Mouse (Mus musculus) intestine, postnatal 0 days (tissue): Measurements from ENCODE around the gene Htra2. TPM values are rescaled to one million over a fixed set of nuclear protein-coding genes. Genes with fewer than 3 reads are reported as not detected.

ENCODE experiments used
- ATAC-seq: fragments of 200-750 bp; cut with Nextera tagmentation; 2 replicates; pipeline ENCODE4 v1.8.0; 2017; ENCODE audit warnings: mild to moderate bottlenecking, moderate TSS enrichment, moderate library complexity
- H3K27ac ChIP-seq: fragments of 300-500 bp; sonication (generic); 2 replicates; pipeline ENCODE4 v1.5.1; 2014; ENCODE audit warnings: mild to moderate bottlenecking, low read depth, low read length, moderate library complexity
- H3K27me3 ChIP-seq: fragments of 300-500 bp; sonication (generic); replicated peaks from 2 replicates; pipeline ENCODE4 v1.6.1; 2014; ENCODE audit warnings: low read length, mixed read lengths; ENCODE audit not compliant: control insufficient read depth, insufficient read depth
- H3K36me3 ChIP-seq: fragments of 300-500 bp; sonication (generic); 2 replicates; pipeline ENCODE4 v1.6.1; 2014; ENCODE audit warnings: mild to moderate bottlenecking, moderate library complexity; ENCODE audit not compliant: control insufficient read depth, insufficient read depth
- H3K4me1 ChIP-seq: fragments of 300-500 bp; sonication (generic); replicated peaks from 2 replicates; pipeline ENCODE4 v1.6.1; 2014; ENCODE audit warnings: antibody characterized with exemption, low read length, mixed read lengths; ENCODE audit not compliant: control insufficient read depth, insufficient read depth
- H3K4me2 ChIP-seq: fragments of 300-500 bp; sonication (generic); replicated peaks from 2 replicates; pipeline ENCODE4 v1.6.1; 2014; ENCODE audit warnings: low read depth, mild to moderate bottlenecking, moderate library complexity
- H3K4me3 ChIP-seq: fragments of 300-500 bp; sonication (generic); 2 replicates; pipeline ENCODE4 v1.5.1; 2014; ENCODE audit warnings: low read depth, low read length
- H3K9ac ChIP-seq: fragments of 300-500 bp; sonication (generic); 2 replicates; pipeline ENCODE4 v1.6.1; 2014; ENCODE audit warnings: mild to moderate bottlenecking, low read depth, low read length
- H3K9me3 ChIP-seq: fragments of 300-500 bp; sonication (generic); 2 replicates; pipeline ENCODE4 v1.6.1; 2016; ENCODE audit warnings: mixed run types; ENCODE audit not compliant: control insufficient read depth
- CTCF ChIP-seq: sonication (generic); IDR thresholded peaks from 2 replicates; pipeline ENCODE4 v1.5.1; 2016; ENCODE audit warnings: low read depth, mild to moderate bottlenecking, control low read depth, antibody characterized with exemption, moderate library complexity
- WGBS: fragments of 180-500 bp; shearing (Covaris S2); extraction: QIAGEN DNeasy Blood & Tissue Kit; methylation state at CpG from one replicate; pipeline ENCODE4 v1.1.7; 2014; 5-methylcytosine and 5-hydroxymethylcytosine counted together
- microRNA counts: library from miRNA; unstranded; fragments of <30 nt; microRNA quantifications from one replicate; lab custom pipeline; 2016
- microRNA-seq: library from miRNA; unstranded; fragments of <30 nt; microRNA quantifications from one replicate; pipeline ENCODE4, GENCODE M21; 2016
- polyA plus RNA-seq: library from polyadenylated mRNA; unstranded; fragments of >200 nt; fragmentation: Nextera tagmentation; extraction: Ambion mirVana; gene quantifications from 2 replicates; pipeline ENCODE4 v1.2.1, GENCODE M21; 2015

Gene Htra2
- polyA plus RNA-seq, 1 experiment from 2014 or later, result 24.0 TPM

GRCm38 (mm10) chr6:83006114-83006513 is 49.0 kb downstream of the Htra2 start:
- no peaks in the 10 kb centered on the region for H3K36me3 ChIP-seq
- no peak overlapping the region for H3K9ac ChIP-seq
- H3K4me2 ChIP-seq, result no peak overlapping the region
- H3K27ac ChIP-seq, result no peak overlapping the region
- whole genome bisulfite sequencing, result 84% methylated on average over 6 of the region's 6 CpGs
- ATAC-seq, result no peak
- TF ChIP-seq CTCF, result no peak
- no peak overlapping the region for H3K4me3 ChIP-seq
- H3K27me3 ChIP-seq, result 0 out of 2 replicates have a peak, but pooled peaks cover 4% of the 10 kb centered on the region
- no peaks in the 10 kb centered on the region for H3K9me3 ChIP-seq
- 0 out of 2 replicates have a peak, but pooled peaks cover 3% of the 10 kb centered on the region for H3K4me1 ChIP-seq

- 0 out of 2 replicates have a peak, but pooled peaks cover 2% of the 10 kb centered on the region for H3K27me3 ChIP-seq
- TF ChIP-seq CTCF, result no peak
Observed at GRCm38 (mm10) chr6:83005444-83006011, 49.5 kb downstream of the Htra2 start.

GRCm38 (mm10) chr6:83004872-83005271 is 50.2 kb downstream of the Htra2 start:
- no peak overlapping the region for H3K27ac ChIP-seq

More at GRCm38 (mm10) chr6:83005444-83006011, 49.5 kb downstream of the Htra2 start:
- Histone ChIP-seq H3K9me3 (no peaks in the 10 kb centered on the region), H3K4me3 (no peak overlapping the region), H3K27ac (no peak overlapping the region), H3K4me2 (no peak overlapping the region), H3K4me1 (0 out of 2 replicates have a peak, but pooled peaks cover 3% of the 10 kb centered on the region), H3K9ac (no peak overlapping the region), H3K36me3 (no peaks in the 10 kb centered on the region)
- WGBS, result 80% methylated on average over 10 of the region's 10 CpGs
- ATAC-seq, result no peak

GRCm38 (mm10) chr6:83004309-83004708 is 50.8 kb downstream of the Htra2 start:
- Histone ChIP-seq H3K9ac (no peak overlapping the region), H3K27me3 (no peaks in the 10 kb centered on the region), H3K4me3 (no peak overlapping the region), H3K4me2 (no peak overlapping the region), H3K4me1 (0 out of 2 replicates have a peak, but pooled peaks cover 3% of the 10 kb centered on the region), H3K27ac (no peak overlapping the region), H3K36me3 (no peaks in the 10 kb centered on the region), H3K9me3 (no peaks in the 10 kb centered on the region)
- no peak for ATAC-seq
- WGBS, result 79% methylated on average over 2 of the region's 2 CpGs
- TF ChIP-seq CTCF, result no peak

More at GRCm38 (mm10) chr6:83004872-83005271, 50.2 kb downstream of the Htra2 start:
- WGBS, result 64% methylated on average over 7 of the region's 7 CpGs
- H3K36me3 ChIP-seq, result no peaks in the 10 kb centered on the region
- H3K4me1 ChIP-seq, result 0 out of 2 replicates have a peak, but pooled peaks cover 3% of the 10 kb centered on the region
- H3K9me3 ChIP-seq, result no peaks in the 10 kb centered on the region
- no peak overlapping the region for H3K9ac ChIP-seq
- no peaks in the 10 kb centered on the region for H3K27me3 ChIP-seq
- no peak for ATAC-seq
- no peak overlapping the region for H3K4me2 ChIP-seq
- H3K4me3 ChIP-seq, result no peak overlapping the region
- no peak for TF ChIP-seq CTCF

DNA sequence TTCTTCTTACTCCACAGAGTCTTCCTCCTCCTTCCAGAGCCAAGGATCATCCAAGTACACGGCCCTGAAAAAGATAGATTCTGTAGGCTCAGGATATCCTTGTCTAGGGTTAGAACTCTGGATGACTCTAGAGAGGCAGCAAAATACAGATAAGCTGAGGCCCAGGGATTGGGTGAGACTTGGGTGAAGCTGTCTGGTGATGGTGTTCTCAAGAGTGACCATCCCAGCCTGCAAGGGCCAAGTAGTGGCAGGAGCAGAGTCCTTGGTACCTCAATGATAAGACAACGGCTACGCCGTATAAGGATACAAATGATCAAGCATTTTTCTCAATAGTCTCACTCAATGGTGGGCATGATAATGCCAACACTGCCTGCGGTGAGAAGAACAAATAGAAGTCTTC is 51.2 kb downstream of the Htra2 start:
- H3K27ac ChIP-seq, result no peak overlapping the region
- no peaks in the 10 kb centered on the region for H3K36me3 ChIP-seq
- H3K27me3 ChIP-seq, result no peaks in the 10 kb centered on the region
- no peak for ATAC-seq
- TF ChIP-seq CTCF, result no peak
- no peak overlapping the region for H3K4me2 ChIP-seq
- 87% methylated on average over 5 of the region's 5 CpGs for WGBS
- H3K4me1 ChIP-seq, result 0 out of 2 replicates have a peak, but pooled peaks cover 3% of the 10 kb centered on the region
- H3K9ac ChIP-seq, result no peak overlapping the region
- H3K9me3 ChIP-seq, result no peaks in the 10 kb centered on the region
- H3K4me3 ChIP-seq, result no peak overlapping the region

- WGBS, result 88% methylated on average over 1 of the region's 1 CpGs
- TF ChIP-seq CTCF, result no peak
- Histone ChIP-seq H3K4me2 (no peak overlapping the region), H3K4me1 (0 out of 2 replicates have a peak, but pooled peaks cover 3% of the 10 kb centered on the region), H3K9ac (no peak overlapping the region), H3K27ac (no peak overlapping the region), H3K9me3 (no peaks in the 10 kb centered on the region), H3K27me3 (no peaks in the 10 kb centered on the region), H3K4me3 (no peak overlapping the region), H3K36me3 (no peaks in the 10 kb centered on the region)
- ATAC-seq, result no peak
Observed at GRCm38 (mm10) chr6:83003082-83003481, 52.0 kb downstream of the Htra2 start.

MicroRNAs encoded within 50 kb of the gene (microRNA counts, 519-probe panel; counts per million panel counts)
- microRNA mmu-miR-3470a+mmu-miR-3470b (lab: Ali Mortazavi, UCI), result not detected

Small RNA genes within 50 kb of the gene (microRNA-seq; reads per million reads assigned to microRNA genes)
- gene Mir3470a, result not detected
- not detected for gene Mir7040

Other genes with a start within 250 kb of the Htra2 start
- 0.56 and 0.64 TPM in 2 replicates for gene Sema4f, start 115.5 kb downstream of the Htra2 start, polyA plus RNA-seq
- 0.16 TPM in 1 of 2 replicates, not detected in the other for gene M1ap, start 108.4 kb downstream of the Htra2 start, polyA plus RNA-seq
- 7.7 and 8.8 TPM in 2 replicates for gene Dok1, start 21.8 kb downstream of the Htra2 start, polyA plus RNA-seq
- 4.1 and 4.7 TPM in 2 replicates for gene Loxl3, start 21.1 kb downstream of the Htra2 start, polyA plus RNA-seq
- gene Aup1, start 752 bp downstream of the Htra2 start, polyA plus RNA-seq, result 191 and 210 TPM in 2 replicates
- gene Dqx1, start 2.6 kb upstream of the Htra2 start, polyA plus RNA-seq, result 24.8 and 27.1 TPM in 2 replicates
- gene Tlx2, start 15.0 kb upstream of the Htra2 start, polyA plus RNA-seq, result 7.6 and 8.4 TPM in 2 replicates
- gene Pcgf1, start 22.6 kb upstream of the Htra2 start, polyA plus RNA-seq, result 13.6 and 14.4 TPM in 2 replicates
- 0.23 TPM in 1 of 2 replicates, not detected in the other for gene Lbx2, start 31.1 kb upstream of the Htra2 start, polyA plus RNA-seq
- gene Ccdc142, start 46.3 kb upstream of the Htra2 start, polyA plus RNA-seq, result 0.84 and 1.3 TPM in 2 replicates
- gene Gm42688, start 46.3 kb upstream of the Htra2 start, polyA plus RNA-seq, result 1.1 and 1.2 TPM in 2 replicates
- 113 and 115 TPM in 2 replicates for gene Mrpl53, start 53.8 kb upstream of the Htra2 start, polyA plus RNA-seq
- 18.4 and 20.9 TPM in 2 replicates for gene Mogs, start 60.2 kb upstream of the Htra2 start, polyA plus RNA-seq
- 69.1 and 72.7 TPM in 2 replicates for gene Wbp1, start 66.3 kb upstream of the Htra2 start, polyA plus RNA-seq
- 6.0 and 8.5 TPM in 2 replicates for gene Ino80b, start 70.2 kb upstream of the Htra2 start, polyA plus RNA-seq
- gene Rtkn, start 80.2 kb upstream of the Htra2 start, polyA plus RNA-seq, result 19.7 and 21.1 TPM in 2 replicates
- gene Wdr54, start 101.1 kb upstream of the Htra2 start, polyA plus RNA-seq, result 1.0 and 1.2 TPM in 2 replicates
- 0.60 and 1.0 TPM in 2 replicates for gene 1700003E16Rik, start 101.1 kb upstream of the Htra2 start, polyA plus RNA-seq
- 47.1 and 49.9 TPM in 2 replicates for gene Dctn1, start 110.6 kb upstream of the Htra2 start, polyA plus RNA-seq
- 1.5 and 1.7 TPM in 2 replicates for gene Slc4a5, start 164.6 kb upstream of the Htra2 start, polyA plus RNA-seq